Mouse (Mus musculus) urinary bladder, postnatal 10 days (tissue): ENCODE measurements at regions not wholly inside any gene's neighbourhood (a gene's known extent, or its start where the extent isn't known, plus 50 kb on each side); places are given as distances from the start of the nearest gene placed in this dataset.

Experiments used
- DNase-seq: peaks from one replicate; pipeline ENCODE4 v3.0.0; 2022; ENCODE audit warnings: low spot score

GRCm38 (mm10) chr1:127152840-127153239 is 52.0 kb upstream of the Mgat5 start:
- DNase-seq = no peak

GRCm38 (mm10) chr1:127135521-127135920 is 69.3 kb upstream of the Mgat5 start:
- DNase-seq = no peak

DNA sequence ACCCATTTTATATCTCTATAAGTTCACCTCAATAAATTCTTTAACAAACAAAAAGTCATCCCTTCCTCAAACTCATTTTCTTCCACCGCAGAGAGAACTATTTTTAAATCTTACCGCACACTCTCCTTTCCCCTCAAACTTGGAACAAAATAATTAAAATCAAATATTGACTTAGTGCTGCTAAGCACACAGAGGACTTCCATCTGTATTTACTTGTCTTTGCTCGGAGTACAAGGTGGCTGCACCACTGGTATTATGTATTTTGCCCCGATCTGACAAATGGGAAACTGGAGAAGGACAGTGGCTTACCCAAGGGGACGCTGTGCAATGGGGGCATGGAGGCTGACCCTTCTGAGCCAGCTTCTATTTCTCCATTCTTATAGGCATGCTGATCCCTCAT is 72.9 kb upstream of the Mgat5 start:
- no peak for DNase-seq

GRCm38 (mm10) chr1:127124862-127125261 is 80.0 kb upstream of the Mgat5 start:
- DNase-seq = no peak

GRCm38 (mm10) chr1:127118019-127118418 is 86.8 kb upstream of the Mgat5 start:
- no peak for DNase-seq

- DNase-seq = no peak
Measured at GRCm38 (mm10) chr1:127107485-127107884, 97.3 kb upstream of the Mgat5 start.

- no peak for DNase-seq
Measured at GRCm38 (mm10) chr1:127105861-127106260, 99.0 kb upstream of the Mgat5 start.

DNA sequence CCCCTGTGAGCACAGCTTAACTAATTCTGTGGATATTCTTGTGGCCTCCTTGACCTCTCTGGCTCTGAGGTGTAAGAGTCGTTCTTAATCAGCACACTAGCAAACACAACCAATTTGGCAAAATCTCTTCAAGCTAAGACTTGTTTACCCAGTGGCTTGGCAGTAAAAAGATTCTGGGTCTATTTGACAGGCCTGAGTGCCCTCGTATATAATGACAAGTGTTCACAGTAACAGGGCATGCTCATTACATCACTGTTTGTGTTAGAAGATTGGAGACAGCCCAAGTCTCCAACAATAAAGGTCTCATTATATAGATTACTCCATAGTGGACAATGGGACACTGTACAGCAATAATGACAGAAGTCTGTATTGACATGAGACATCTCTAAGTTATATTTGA is 101.2 kb upstream of the Mgat5 start:
- no peak for DNase-seq

- no peak for DNase-seq
Measured at GRCm38 (mm10) chr1:127098871-127099420, 105.9 kb upstream of the Mgat5 start.

- DNase-seq = no peak
Measured at GRCm38 (mm10) chr1:127087616-127088015, 117.2 kb upstream of the Mgat5 start.

- no peak for DNase-seq
Measured at GRCm38 (mm10) chr1:127085988-127086387, 118.8 kb upstream of the Mgat5 start.

DNA sequence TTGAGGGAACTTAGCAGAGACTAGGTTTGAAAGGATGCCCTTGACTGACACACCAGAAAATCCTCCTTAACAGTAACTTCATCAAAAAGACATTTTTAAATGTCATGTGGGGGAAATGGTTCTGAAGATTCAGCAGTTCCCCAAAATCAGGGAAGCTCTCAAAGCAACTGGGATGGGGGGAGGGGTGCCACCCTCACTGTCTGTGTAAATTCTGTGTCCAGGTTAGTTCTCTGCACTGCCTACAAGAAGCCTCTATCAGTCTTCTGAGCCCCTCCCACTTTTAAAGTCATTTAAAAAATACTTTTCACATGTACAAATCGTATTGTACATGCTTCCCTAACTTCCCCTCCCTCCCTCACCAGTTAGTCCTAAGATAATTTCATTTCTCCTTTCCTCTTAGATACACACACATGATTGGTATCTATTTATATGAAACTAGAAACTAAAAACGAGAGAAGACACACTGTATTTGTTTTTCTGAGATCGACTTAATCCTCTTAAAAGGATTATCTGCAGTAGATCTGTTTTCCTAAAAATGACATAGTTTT is 121.0 kb upstream of the Mgat5 start:
- DNase-seq = no peak

- no peak for DNase-seq
Measured at GRCm38 (mm10) chr1:127079012-127079411, 125.8 kb upstream of the Mgat5 start.

GRCm38 (mm10) chr1:127062430-127062829 is 142.4 kb upstream of the Mgat5 start:
- DNase-seq = no peak

- no peak for DNase-seq
Measured at GRCm38 (mm10) chr1:127045711-127046420, 158.9 kb upstream of the Mgat5 start.

GRCm38 (mm10) chr1:127034748-127035147 is 170.1 kb upstream of the Mgat5 start:
- DNase-seq = no peak

DNA sequence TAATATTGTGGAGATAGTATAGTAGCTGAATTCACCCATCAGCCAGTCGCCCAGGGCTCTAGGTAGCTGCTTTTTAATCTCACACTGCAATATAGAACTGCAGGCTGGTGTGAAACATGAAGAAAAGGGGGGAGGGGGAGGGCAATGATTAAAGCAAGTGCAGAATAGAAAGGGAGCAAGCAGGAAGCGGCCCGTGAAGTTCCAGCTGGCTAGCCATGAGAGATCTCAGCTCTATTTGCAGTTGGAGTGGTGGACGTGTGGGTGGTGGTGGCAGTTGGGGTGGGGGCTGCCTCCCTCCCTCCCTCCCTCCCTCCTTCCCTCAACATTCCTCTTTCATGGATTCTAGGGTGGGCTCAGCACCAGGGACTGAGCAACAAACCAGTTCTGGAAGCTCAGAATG is 173.3 kb upstream of the Mgat5 start:
- DNase-seq = no peak

- DNase-seq = no peak
Measured at GRCm38 (mm10) chr1:127028872-127029497, 175.8 kb upstream of the Mgat5 start.

- no peak for DNase-seq
Measured at GRCm38 (mm10) chr1:127023100-127023499, 181.7 kb upstream of the Mgat5 start.

DNA sequence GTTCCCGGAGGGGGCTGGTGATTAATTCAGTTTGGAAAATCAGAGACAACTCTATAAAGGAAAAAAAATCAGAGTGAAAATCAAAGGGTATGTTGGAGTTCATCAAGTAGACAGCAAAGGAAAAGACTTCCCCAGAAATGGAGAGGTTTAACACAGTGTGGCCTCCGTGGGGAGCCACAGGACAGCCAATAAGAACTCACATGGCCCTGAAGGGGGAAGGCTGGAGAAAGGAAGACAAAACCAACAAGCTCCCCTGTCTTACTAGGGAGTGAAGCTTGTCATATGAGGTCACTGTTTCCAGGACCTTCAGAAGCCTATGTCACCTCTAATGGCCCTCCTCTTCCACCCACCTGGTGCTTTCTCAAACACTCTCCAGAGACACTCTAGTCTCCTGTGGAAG is 187.1 kb upstream of the Nckap5 start:
- no peak for DNase-seq

GRCm38 (mm10) chr1:127015894-127016245 is 185.3 kb upstream of the Nckap5 start:
- no peak for DNase-seq

- no peak for DNase-seq
Measured at GRCm38 (mm10) chr1:127015042-127015893, 184.7 kb upstream of the Nckap5 start.
